Mouse (Mus musculus) natural killer cell, adult 2 months (primary cell): ENCODE results near the gene Pgrmc1.

Experiments used
- DNase-seq, 2 experiments: peaks; one replicate each; pipeline ENCODE4 v3.0.0; 2022; ENCODE audit warnings: low spot score in 2 of 2

Pgrmc1 gene

DNA sequence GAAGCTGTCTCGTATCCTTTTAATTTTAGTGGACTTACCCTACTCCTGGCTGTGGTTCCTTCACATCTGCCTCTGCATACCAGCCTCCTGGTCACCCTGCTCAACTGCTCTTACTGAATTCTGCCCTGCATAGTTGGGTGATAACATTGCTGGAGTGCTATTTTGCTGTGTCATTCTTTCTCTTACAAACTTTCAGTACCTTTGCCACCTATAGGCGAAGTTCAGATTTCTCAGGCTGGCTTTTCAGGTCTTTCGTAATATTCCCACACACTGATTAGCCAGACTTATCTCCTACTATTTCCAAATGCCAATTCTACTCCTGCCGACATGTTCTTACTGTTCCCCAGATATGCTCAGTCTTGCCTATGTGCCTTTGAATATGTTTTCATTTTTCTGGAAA lies 6.0 kb downstream of the Pgrmc1 start:
- DNase-seq = no peak

DNA sequence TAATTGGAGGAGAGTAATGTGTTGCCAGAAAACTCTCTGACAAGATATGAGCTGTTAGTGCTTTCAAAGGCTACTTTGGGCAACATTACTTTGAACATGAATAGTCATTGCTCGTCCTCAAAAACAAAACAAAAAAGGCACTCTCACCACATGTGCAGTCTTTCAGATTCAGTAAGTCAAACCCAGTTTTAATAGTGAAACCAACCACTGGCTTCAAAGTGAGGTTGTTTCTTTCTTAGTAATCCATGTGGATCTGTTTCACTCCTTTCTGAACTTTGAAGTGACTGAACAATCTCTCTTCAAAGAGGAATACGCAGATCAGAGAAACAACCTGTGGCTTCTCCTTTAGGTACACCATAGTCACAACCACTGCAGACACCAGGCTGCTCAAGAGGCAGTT lies 11.1 kb downstream of the Pgrmc1 start:
- no peak for DNase-seq

DNA sequence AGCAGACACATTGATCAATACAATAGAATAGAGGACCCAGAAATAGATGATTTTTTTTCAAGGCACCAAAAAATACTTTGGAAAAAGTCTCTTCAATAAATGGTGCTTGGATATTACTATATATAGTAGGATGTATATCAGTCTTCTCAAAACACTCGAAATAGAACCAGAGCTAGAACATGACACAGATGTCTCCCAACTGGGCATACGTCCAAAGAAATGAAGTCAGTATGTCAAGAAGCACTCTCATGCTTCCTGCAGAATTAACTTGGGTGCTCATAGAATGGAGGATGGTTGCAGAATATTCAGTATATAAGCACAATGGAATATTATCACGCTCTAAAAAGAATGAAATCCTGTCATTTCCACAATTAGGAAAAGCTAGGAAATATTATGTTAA lies 30.1 kb downstream of the Pgrmc1 start:
- DNase-seq = no peak

DNA sequence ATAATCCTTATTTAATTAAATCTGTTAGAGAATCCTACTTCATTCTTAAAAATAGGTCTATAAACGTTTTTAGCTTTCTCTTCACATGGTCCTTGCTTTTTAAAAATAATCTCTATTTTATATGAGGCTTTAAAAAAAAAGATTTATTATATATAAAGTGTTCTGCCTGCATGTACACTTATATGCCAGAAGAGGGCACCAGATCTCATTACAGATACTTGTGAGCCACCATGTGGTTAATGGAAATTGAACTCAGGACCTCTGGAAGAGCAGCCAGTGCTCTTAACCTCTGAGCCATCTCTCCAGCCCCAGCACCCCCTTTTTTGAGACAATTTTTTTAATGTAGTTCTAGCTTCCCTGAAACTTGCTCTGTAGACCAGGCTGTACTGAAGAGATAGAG lies 32.8 kb downstream of the Pgrmc1 start:
- DNase-seq = no peak

DNA sequence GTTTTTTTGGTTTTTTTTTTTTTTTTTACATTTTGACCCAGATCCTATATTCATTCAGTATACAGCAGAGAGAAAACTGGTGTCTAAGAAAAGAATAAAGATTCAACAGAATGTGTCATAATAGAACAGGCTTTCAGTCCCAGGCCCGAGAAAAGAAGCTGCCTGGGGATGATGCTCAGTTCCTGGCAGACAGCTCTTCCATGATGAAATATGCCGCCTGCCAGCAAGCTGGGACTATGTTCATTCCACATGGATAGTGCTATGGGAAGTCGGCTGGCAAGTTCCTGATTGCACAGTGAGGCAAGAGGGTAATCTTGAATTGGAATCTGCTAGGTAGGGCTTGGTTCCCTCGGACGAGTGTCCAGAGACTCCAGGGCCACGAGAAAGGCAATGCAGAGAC lies 42.0 kb downstream of the Pgrmc1 start:
- no peak for DNase-seq

DNA sequence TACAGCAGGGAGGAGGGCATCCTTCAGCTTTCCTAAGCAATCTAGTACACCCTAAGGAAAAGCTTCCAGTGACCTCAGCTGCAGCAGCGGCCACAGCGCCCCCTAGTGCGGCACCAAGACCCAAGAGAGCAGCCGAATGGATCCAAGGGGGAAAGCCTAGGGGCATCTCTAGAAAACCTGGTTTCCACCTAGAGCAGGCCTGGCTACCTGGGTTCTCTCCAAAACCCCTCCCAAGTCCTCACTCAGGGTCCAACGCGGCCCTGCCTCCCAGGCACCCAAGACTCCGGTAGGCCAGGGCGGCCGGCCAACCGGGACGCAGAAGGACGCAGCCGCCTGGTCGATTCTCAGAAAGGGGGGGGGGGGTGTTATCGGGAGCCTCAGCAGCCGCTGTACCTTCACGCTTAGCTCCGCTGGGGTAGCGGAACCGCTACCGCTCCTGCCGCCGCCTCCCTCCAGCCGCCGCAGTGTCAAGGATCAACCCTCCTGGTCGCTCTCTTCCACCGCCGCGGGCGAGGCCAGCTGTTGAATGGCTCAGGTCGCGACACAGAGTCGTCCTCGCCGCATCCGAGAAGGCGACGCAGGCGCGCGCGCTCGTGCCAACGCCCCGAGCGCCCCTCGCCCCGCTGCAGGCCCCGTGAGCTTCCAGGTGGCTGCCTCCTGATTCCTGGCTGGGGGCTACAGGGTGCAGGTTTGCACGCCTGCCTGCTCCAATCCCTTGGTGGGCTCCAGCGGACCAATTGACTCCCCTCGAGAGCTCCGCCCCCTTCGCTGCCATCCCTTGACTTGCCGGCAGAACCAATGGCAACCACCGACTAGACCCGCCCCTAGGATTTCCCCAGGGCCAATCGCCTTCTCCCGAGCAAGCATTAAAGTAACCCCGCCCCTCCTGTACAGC lies 46.9 kb downstream of the Pgrmc1 start, which contains the start of gene Akap17b:
Gene Akap17b (minus strand): TSS at position 739 of the 895 bp plus-strand sequence.
- DNase-seq = peak; percentile 82
